ENCODE assay signal across 11 mouse cellular contexts in the genomic region with DNA sequence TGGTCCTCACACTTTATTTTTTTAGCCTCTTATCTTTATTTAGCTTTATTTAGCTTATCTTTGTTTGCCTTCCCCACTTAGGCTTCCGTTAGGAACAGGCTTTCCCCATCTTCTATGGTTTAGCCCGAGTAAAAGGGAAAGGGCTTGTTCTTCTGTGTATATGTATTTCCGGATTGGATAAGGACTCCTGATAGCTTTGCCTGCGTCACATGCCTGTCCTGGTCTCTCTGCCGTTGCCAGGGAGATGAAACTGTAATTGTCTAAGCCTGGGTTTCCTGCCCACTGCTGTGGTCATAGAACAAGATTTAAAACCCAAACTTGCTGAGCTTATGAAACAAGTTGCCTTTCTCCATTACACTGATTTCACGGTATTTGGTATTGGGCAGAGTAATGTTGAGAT. TPM values are rescaled to one million over a fixed set of nuclear protein-coding genes. Genes with fewer than 3 reads are reported as not detected.
DNase-seq lines count a peak whose midpoint lies in the region; ATAC-seq and TF ChIP-seq lines count a peak whose summit lies in the region.
"Had no signal": no experiment of that assay in that cellular context is flagged by ENCODE, and none has a peak within 500 bp of the region (broad histone marks: within the 10 kb centered on the region; RNA-seq: fewer than 3 reads in every experiment).

No protein-coding gene starts in this region.

- TF ChIP-seq CTCF in forebrain, postnatal 0 days (IDR thresholded peaks at IDR 0.05; ENCODE audit: low read depth) = no peak
- TF ChIP-seq CTCF in lung, postnatal 0 days (IDR thresholded peaks at IDR 0.05) = no peak

- DNase-seq in forebrain, postnatal 0 days = peak; percentile 35
- no peak for DNase-seq in forebrain, embryonic 11.5 days (ENCODE audit: low spot score)
- DNase-seq in right cerebral cortex, adult 18-20 months = peak; percentile 11
- DNase-seq in right cerebral cortex, postnatal 25 days = no peak
- DNase-seq in lung, postnatal 0 days (ENCODE audit: low spot score) = peak; percentile 82
- DNase-seq in cerebellum, adult 11-12 months = no peak
- no peak for DNase-seq in kidney, postnatal 25 days
- DNase-seq in cerebellum, adult 18-20 months = no peak
- DNase-seq: cerebellum, adult 11 months had no signal

- ATAC-seq in forebrain, postnatal 0 days = peak; percentile 87
- no peak for ATAC-seq in forebrain, embryonic 11.5 days (replicated peaks; ENCODE audit: low FRiP score)
- peak; percentile 94 for ATAC-seq in lung, postnatal 0 days

- no peaks in the 10 kb centered on the region for H3K4me1 ChIP-seq in forebrain, postnatal 0 days (ENCODE audit: insufficient read depth)
- no peaks in the 10 kb centered on the region for H3K4me1 ChIP-seq in forebrain, embryonic 11.5 days (replicated peaks; ENCODE audit: control insufficient read depth, insufficient read depth, low read length)
- no peaks in the 10 kb centered on the region for H3K4me1 ChIP-seq in lung, postnatal 0 days (ENCODE audit: insufficient read depth, low read depth, low read length)

- WGBS in forebrain, postnatal 0 days = 38% methylated on average over 6 of the region's 6 CpGs
- WGBS in forebrain, embryonic 11.5 days = 67% methylated on average over 6 of the region's 6 CpGs
- WGBS in lung, postnatal 0 days = 5% methylated on average over 6 of the region's 6 CpGs

- H3K9me3 ChIP-seq in forebrain, postnatal 0 days (ENCODE audit: low read length) = no peaks in the 10 kb centered on the region
- no peaks in the 10 kb centered on the region for H3K9me3 ChIP-seq in forebrain, embryonic 11.5 days (ENCODE audit: control insufficient read depth, low read length)
- H3K9me3 ChIP-seq in lung, postnatal 0 days (ENCODE audit: low read length) = no peaks in the 10 kb centered on the region

- no peak overlapping the region for H3K4me2 ChIP-seq in forebrain, postnatal 0 days (ENCODE audit: low read depth)
- no peak overlapping the region for H3K4me2 ChIP-seq in forebrain, embryonic 11.5 days (ENCODE audit: low read depth, low read length, severe bottlenecking)
- peak overlapping the region; percentile 14; the same call in 1 of the 2 replicates for H3K4me2 ChIP-seq in lung, postnatal 0 days (replicated peaks; ENCODE audit: low read depth, low read length)

- no peak overlapping the region for H3K4me3 ChIP-seq in forebrain, postnatal 0 days (ENCODE audit: low read depth, low read length)
- H3K4me3 ChIP-seq in forebrain, embryonic 11.5 days (ENCODE audit: low read depth, low read length) = no peak overlapping the region
- no peak overlapping the region for H3K4me3 ChIP-seq in lung, postnatal 0 days (ENCODE audit: low read depth, low read length)

- no peaks in the 10 kb centered on the region for H3K36me3 ChIP-seq in forebrain, postnatal 0 days (ENCODE audit: insufficient read depth)
- no peaks in the 10 kb centered on the region for H3K36me3 ChIP-seq in forebrain, embryonic 11.5 days (ENCODE audit: control insufficient read depth, insufficient read depth, low read length)
- no peaks in the 10 kb centered on the region for H3K36me3 ChIP-seq in lung, postnatal 0 days (ENCODE audit: insufficient read depth, low read length)

- H3K27me3 ChIP-seq in forebrain, postnatal 0 days (ENCODE audit: insufficient read depth, low read length) = no peaks in the 10 kb centered on the region
- no peaks in the 10 kb centered on the region for H3K27me3 ChIP-seq in forebrain, embryonic 11.5 days (ENCODE audit: control insufficient read depth, insufficient read depth, low read length)
- no peaks in the 10 kb centered on the region for H3K27me3 ChIP-seq in lung, postnatal 0 days (replicated peaks; ENCODE audit: insufficient read depth, low read length)
- H3K27me3 ChIP-seq: CH12.LX had no signal

- H3K27ac ChIP-seq in forebrain, postnatal 0 days (ENCODE audit: low read depth, low read length) = no peak overlapping the region
- H3K27ac ChIP-seq in forebrain, embryonic 11.5 days (ENCODE audit: low read depth, low read length) = no peak overlapping the region
- no peak overlapping the region for H3K27ac ChIP-seq in lung, postnatal 0 days (ENCODE audit: low read length)

- H3K9ac ChIP-seq in forebrain, postnatal 0 days = no peak overlapping the region
- no peak overlapping the region for H3K9ac ChIP-seq in forebrain, embryonic 11.5 days (ENCODE audit: low read length)
- H3K9ac ChIP-seq in lung, postnatal 0 days (replicated peaks; ENCODE audit: low read depth) = no peak overlapping the region

- TF ChIP-seq EP300 in lung, postnatal 0 days (IDR thresholded peaks at IDR 0.05) = peak; percentile 94

RNA-seq across cellular contexts. Expression of a gene that starts 25.0 kb away (rescaled TPM):
- 28.1 and 31.8 TPM in 2 replicates for total RNA-seq in forebrain, postnatal 0 days (2014; rRNA removed)
- 5.0 and 6.9 TPM in 2 replicates for polyA plus RNA-seq in forebrain, postnatal 0 days (2015; fragmentation: Nextera tagmentation; extraction: Ambion mirVana)
- polyA plus RNA-seq in forebrain, embryonic 11.5 days (2014; fragmentation: Nextera tagmentation; extraction: Ambion mirVana) = 12.0 and 13.4 TPM in 2 replicates
- polyA plus RNA-seq in lung, postnatal 0 days (2015; fragmentation: Nextera tagmentation; extraction: Ambion mirVana) = 8.2 and 9.2 TPM in 2 replicates

RNA-seq across cellular contexts. Expression of a gene that starts 42.6 kb away (rescaled TPM):
- not detected in 2 replicates for total RNA-seq in forebrain, postnatal 0 days (2014; rRNA removed)
- not detected in 2 replicates for polyA plus RNA-seq in forebrain, postnatal 0 days (2015; fragmentation: Nextera tagmentation; extraction: Ambion mirVana)
- not detected in 2 replicates for polyA plus RNA-seq in forebrain, embryonic 11.5 days (2014; fragmentation: Nextera tagmentation; extraction: Ambion mirVana)
- not detected in 2 replicates for polyA plus RNA-seq in lung, postnatal 0 days (2015; fragmentation: Nextera tagmentation; extraction: Ambion mirVana)
- total RNA-seq: CH12.LX; layer of hippocampus, postnatal 10 days had no signal

Comparison
In these comparisons a context has a peak if more than half of its experiments do, and no peak if none do; other contexts are left out.
1. DNase-seq: peak in forebrain, postnatal 0 days (single experiment), right cerebral cortex, adult 18-20 months (single experiment) and lung, postnatal 0 days (single experiment); none in forebrain, embryonic 11.5 days (single experiment), right cerebral cortex, postnatal 25 days (single experiment), cerebellum, adult 11-12 months (single experiment), kidney, postnatal 25 days (0 of 2) and cerebellum, adult 18-20 months (0 of 2).